Mouse (Mus musculus) midbrain, embryonic 14.5 days (tissue): Measurements from ENCODE around the gene Dusp22. TPM values are rescaled to one million over a fixed set of nuclear protein-coding genes. Genes with fewer than 3 reads are reported as not detected.

Experiments used
- ATAC-seq: fragments of 200-750 bp; cut with Nextera tagmentation; 2 replicates; pipeline ENCODE4 v1.8.0; 2017; ENCODE audit warnings: moderate number of reproducible peaks, moderate library complexity; ENCODE audit not compliant: low FRiP score, low TSS enrichment
- DNase-seq: peaks from one replicate; pipeline ENCODE4 v3.0.0-alpha.2; 2015
- H3K27ac ChIP-seq: fragments of 300-500 bp; sonication (generic); replicated peaks from 2 replicates; pipeline ENCODE4 v1.5.1; 2014; ENCODE audit warnings: mild to moderate bottlenecking, low read depth, low read length, moderate library complexity
- H3K27me3 ChIP-seq: fragments of 300-500 bp; sonication (generic); 2 replicates; pipeline ENCODE4 v1.6.1; 2014; ENCODE audit warnings: low read length, control low read depth, mixed read lengths; ENCODE audit not compliant: control insufficient read depth, insufficient read depth
- H3K36me3 ChIP-seq: fragments of 300-500 bp; sonication (generic); 2 replicates; pipeline ENCODE4 v1.6.1; 2014; ENCODE audit warnings: low read length, control low read depth; ENCODE audit not compliant: control insufficient read depth, insufficient read depth
- H3K4me1 ChIP-seq: fragments of 300-500 bp; sonication (generic); 2 replicates; pipeline ENCODE4 v1.6.1; 2014; ENCODE audit warnings: mild to moderate bottlenecking, antibody characterized with exemption, low read length, control low read depth; ENCODE audit not compliant: control insufficient read depth, insufficient read depth
- H3K4me2 ChIP-seq: fragments of 300-500 bp; sonication (generic); 2 replicates; pipeline ENCODE4 v1.6.1; 2014; ENCODE audit warnings: mild to moderate bottlenecking, low read length, moderate library complexity
- H3K4me3 ChIP-seq: fragments of 300-500 bp; sonication (generic); replicated peaks from 2 replicates; pipeline ENCODE4 v1.5.1; 2014; ENCODE audit warnings: low read depth, low read length
- H3K9ac ChIP-seq: fragments of 300-500 bp; sonication (generic); replicated peaks from 2 replicates; pipeline ENCODE4 v1.6.1; 2014; ENCODE audit warnings: mild to moderate bottlenecking, low read length, moderate library complexity
- H3K9me3 ChIP-seq: fragments of 300-500 bp; sonication (generic); 2 replicates; pipeline ENCODE4 v1.6.1; 2016; ENCODE audit warnings: low read length, control low read depth, mixed read lengths; ENCODE audit not compliant: control insufficient read depth
- WGBS: fragments of 180-500 bp; shearing (Covaris S2); extraction: QIAGEN DNeasy Blood & Tissue Kit; methylation state at CpG from one replicate; pipeline ENCODE4 v1.1.7; 2014; 5-methylcytosine and 5-hydroxymethylcytosine counted together
- polyA plus RNA-seq: library from polyadenylated mRNA; unstranded; fragments of >200 nt; fragmentation: Nextera tagmentation; extraction: Ambion mirVana; gene quantifications from 2 replicates; pipeline ENCODE4 v1.2.1, GENCODE M21; 2014

Dusp22 gene
- polyA plus RNA-seq, 1 experiment from 2014 or later, result 27.9 TPM

- WGBS, result 97% methylated on average over 5 of the region's 5 CpGs
- Histone ChIP-seq H3K27ac (no peak overlapping the region), H3K9ac (no peak overlapping the region), H3K36me3 (0 out of 2 replicates have a peak, but pooled peaks cover 4% of the 10 kb centered on the region), H3K4me1 (no peaks in the 10 kb centered on the region), H3K27me3 (no peaks in the 10 kb centered on the region), H3K4me3 (no peak overlapping the region), H3K9me3 (no peaks in the 10 kb centered on the region), H3K4me2 (no peak overlapping the region)
- no peak for DNase-seq
- ATAC-seq, result no peak
These were observed 38.1 kb downstream of the Dusp22 start for GRCm38 (mm10) chr13:30697880-30698279.

- no peak overlapping the region for H3K27ac ChIP-seq
- ATAC-seq, result no peak
- H3K36me3 ChIP-seq, result no peaks in the 10 kb centered on the region; the same call in 1 of the 2 replicates
- H3K27me3 ChIP-seq, result no peaks in the 10 kb centered on the region
- no peak overlapping the region for H3K4me3 ChIP-seq
- H3K9me3 ChIP-seq, result no peaks in the 10 kb centered on the region
- no peak overlapping the region for H3K4me2 ChIP-seq
- DNase-seq, result no peak
- H3K4me1 ChIP-seq, result no peaks in the 10 kb centered on the region
- no peak overlapping the region for H3K9ac ChIP-seq
- 96% methylated on average over 5 of the region's 5 CpGs for WGBS
These were observed 42.9 kb downstream of the Dusp22 start for GRCm38 (mm10) chr13:30702695-30703094.

GRCm38 (mm10) chr13:30704246-30705095, 44.7 kb downstream of the Dusp22 start:
- Histone ChIP-seq H3K27me3 (no peaks in the 10 kb centered on the region), H3K9ac (no peak overlapping the region), H3K36me3 (peaks cover 11% of the 10 kb centered on the region), H3K4me3 (no peak overlapping the region), H3K9me3 (no peaks in the 10 kb centered on the region), H3K27ac (no peak overlapping the region), H3K4me2 (no peak overlapping the region), H3K4me1 (no peaks in the 10 kb centered on the region)
- ATAC-seq (no peak), DNase-seq (no peak)
- 90% methylated on average over 8 of the region's 8 CpGs for WGBS

- no peaks in the 10 kb centered on the region for H3K4me1 ChIP-seq
- peaks cover 12% of the 10 kb centered on the region for H3K36me3 ChIP-seq
- H3K4me2 ChIP-seq, result no peak overlapping the region
- no peak overlapping the region for H3K4me3 ChIP-seq
- 79% methylated on average over 2 of the region's 2 CpGs for WGBS
- H3K9ac ChIP-seq, result no peak overlapping the region
- ATAC-seq (no peak), DNase-seq (no peak)
- no peaks in the 10 kb centered on the region for H3K9me3 ChIP-seq
- no peaks in the 10 kb centered on the region for H3K27me3 ChIP-seq
- no peak overlapping the region for H3K27ac ChIP-seq
These were observed 51.3 kb downstream of the Dusp22 start for GRCm38 (mm10) chr13:30711066-30711465.

- Histone ChIP-seq H3K27ac (no peak overlapping the region), H3K4me3 (no peak overlapping the region), H3K36me3 (peaks cover 12% of the 10 kb centered on the region), H3K9me3 (no peaks in the 10 kb centered on the region), H3K4me1 (no peaks in the 10 kb centered on the region), H3K4me2 (no peak overlapping the region), H3K9ac (no peak overlapping the region), H3K27me3 (no peaks in the 10 kb centered on the region)
- 96% methylated on average over 3 of the region's 3 CpGs for WGBS
- ATAC-seq (no peak), DNase-seq (no peak)
These were observed 51.9 kb downstream of the Dusp22 start for GRCm38 (mm10) chr13:30711711-30712110.

- H3K4me3 ChIP-seq, result no peak overlapping the region
- H3K27me3 ChIP-seq, result no peaks in the 10 kb centered on the region
- peaks cover 12% of the 10 kb centered on the region for H3K36me3 ChIP-seq
- H3K9ac ChIP-seq, result no peak overlapping the region
- WGBS, result 81% methylated on average over 6 of the region's 6 CpGs
- H3K9me3 ChIP-seq, result no peaks in the 10 kb centered on the region
- H3K4me2 ChIP-seq, result no peak overlapping the region
- no peak overlapping the region for H3K27ac ChIP-seq
- no peaks in the 10 kb centered on the region for H3K4me1 ChIP-seq
- no peak for DNase-seq
- no peak for ATAC-seq
These were observed 52.5 kb downstream of the Dusp22 start for GRCm38 (mm10) chr13:30712280-30712679.

GRCm38 (mm10) chr13:30713621-30714020, 53.8 kb downstream of the Dusp22 start:
- DNase-seq, result no peak
- Histone ChIP-seq H3K9me3 (no peaks in the 10 kb centered on the region), H3K9ac (no peak overlapping the region), H3K27ac (no peak overlapping the region), H3K4me1 (no peaks in the 10 kb centered on the region), H3K4me3 (no peak overlapping the region), H3K4me2 (no peak overlapping the region), H3K27me3 (no peaks in the 10 kb centered on the region), H3K36me3 (peaks cover 7% of the 10 kb centered on the region; the same call in 1 of the 2 replicates)
- 87% methylated on average over 3 of the region's 3 CpGs for WGBS
- ATAC-seq, result no peak

GRCm38 (mm10) chr13:30714552-30714951, 54.8 kb downstream of the Dusp22 start:
- no peak overlapping the region for H3K4me2 ChIP-seq
- no peaks in the 10 kb centered on the region for H3K27me3 ChIP-seq
- H3K36me3 ChIP-seq, result no peaks in the 10 kb centered on the region
- H3K9me3 ChIP-seq, result no peaks in the 10 kb centered on the region
- H3K27ac ChIP-seq, result no peak overlapping the region
- no peak for ATAC-seq
- no peaks in the 10 kb centered on the region for H3K4me1 ChIP-seq
- H3K9ac ChIP-seq, result no peak overlapping the region
- no peak overlapping the region for H3K4me3 ChIP-seq
- no peak for DNase-seq
- 91% methylated on average over 6 of the region's 6 CpGs for WGBS

GRCm38 (mm10) chr13:30715060-30715459, 55.3 kb downstream of the Dusp22 start:
- no peaks in the 10 kb centered on the region for H3K9me3 ChIP-seq
- H3K36me3 ChIP-seq, result no peaks in the 10 kb centered on the region
- H3K4me1 ChIP-seq, result no peaks in the 10 kb centered on the region
- H3K4me2 ChIP-seq, result no peak overlapping the region
- WGBS, result 92% methylated on average over 7 of the region's 7 CpGs
- ATAC-seq, result no peak
- H3K27me3 ChIP-seq, result no peaks in the 10 kb centered on the region
- no peak overlapping the region for H3K4me3 ChIP-seq
- no peak overlapping the region for H3K9ac ChIP-seq
- H3K27ac ChIP-seq, result no peak overlapping the region
- DNase-seq, result no peak
